Mouse (Mus musculus): ENCODE results near the gene Bmpr2. TPM values are rescaled to one million over a fixed set of nuclear protein-coding genes. Genes with fewer than 3 reads are reported as not detected.
"Not testable (repeated sequence)": the region's sequence is repeated elsewhere in the genome, so short reads cannot be mapped to it uniquely, and the experiment has no call there.

Gene Bmpr2
- 10 to 100 TPM; 50.0 to 63.1 (median 52.3) TPM for total RNA-seq (2022)

DNA sequence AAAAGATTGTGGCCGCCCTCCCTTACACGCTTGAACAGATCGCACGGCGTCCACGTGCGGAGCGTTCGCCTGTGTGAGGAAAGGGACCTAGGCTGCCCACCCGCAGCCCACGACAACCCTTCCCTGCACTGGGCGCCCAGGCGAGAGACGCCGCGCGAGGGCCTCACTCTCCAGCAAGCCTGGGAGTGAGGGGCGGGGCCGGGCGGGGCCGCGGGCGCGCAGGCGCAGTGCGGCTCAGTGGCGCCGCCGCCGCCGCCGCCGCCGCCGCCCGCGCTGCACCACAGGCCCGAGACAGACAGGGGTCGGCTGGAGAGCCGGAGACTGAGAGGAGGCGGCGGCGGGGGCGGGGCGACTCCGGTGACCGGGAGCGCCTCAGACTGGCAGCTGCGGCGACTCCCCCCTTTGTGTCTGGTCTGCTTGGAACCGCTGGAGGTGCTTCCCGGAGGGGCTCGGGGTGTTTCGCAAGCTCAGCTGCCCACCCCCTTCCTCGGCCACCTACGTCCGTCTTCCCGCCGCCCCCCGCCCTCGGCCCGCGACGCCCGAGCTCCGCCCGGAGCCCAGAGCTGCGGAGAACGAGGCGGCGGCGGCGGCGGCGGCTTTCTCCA is at the start of gene Bmpr2:
Gene Bmpr2 (plus strand): TSS at position 237 of the 605 bp plus-strand sequence.
- DNase-seq (ENCODE audit: low spot score in 2 of 2) = peak; percentile 80 to 88

DNA sequence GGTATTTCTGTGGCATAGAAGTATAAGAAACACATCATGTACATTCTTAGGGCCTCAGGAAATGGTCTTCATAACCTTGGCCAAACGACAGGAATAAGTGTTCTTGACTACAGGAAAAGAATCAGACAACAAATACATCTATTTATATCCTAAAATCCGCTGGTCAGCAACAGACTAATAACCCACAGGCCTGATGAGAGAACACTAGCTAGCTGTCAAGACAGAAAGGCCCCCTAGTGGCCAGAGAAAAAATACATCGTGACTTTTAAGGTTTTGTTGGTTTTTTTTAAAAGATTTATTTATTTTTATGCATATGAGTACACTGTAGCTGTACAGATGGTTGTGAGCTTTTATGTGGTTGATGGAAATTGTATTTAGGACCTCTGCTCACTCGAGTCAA is 43.3 kb upstream of the Bmpr2 start:
- no peak for DNase-seq (ENCODE audit: low spot score in 2 of 2)

DNA sequence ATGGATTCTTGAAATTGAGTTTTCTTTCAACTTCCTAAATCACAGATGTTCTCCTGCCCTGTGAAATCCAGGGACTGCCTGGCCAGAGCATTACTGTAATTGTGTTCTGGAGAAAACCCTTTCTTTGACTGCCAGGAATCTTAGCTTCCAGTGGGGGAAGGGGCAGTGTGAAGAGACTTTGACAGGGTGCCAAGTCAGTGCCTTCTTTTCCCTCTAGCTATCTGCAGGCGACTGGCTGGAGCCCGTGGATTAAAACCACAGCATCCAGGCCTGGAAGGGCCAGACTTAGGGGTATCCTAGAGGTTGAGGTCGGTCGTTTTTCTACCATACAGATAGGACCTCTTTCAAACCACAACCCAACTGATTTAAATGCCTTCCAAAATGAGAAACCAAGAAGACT is 37.5 kb upstream of the Bmpr2 start:
- no peak for DNase-seq (ENCODE audit: low spot score in 2 of 2)

DNA sequence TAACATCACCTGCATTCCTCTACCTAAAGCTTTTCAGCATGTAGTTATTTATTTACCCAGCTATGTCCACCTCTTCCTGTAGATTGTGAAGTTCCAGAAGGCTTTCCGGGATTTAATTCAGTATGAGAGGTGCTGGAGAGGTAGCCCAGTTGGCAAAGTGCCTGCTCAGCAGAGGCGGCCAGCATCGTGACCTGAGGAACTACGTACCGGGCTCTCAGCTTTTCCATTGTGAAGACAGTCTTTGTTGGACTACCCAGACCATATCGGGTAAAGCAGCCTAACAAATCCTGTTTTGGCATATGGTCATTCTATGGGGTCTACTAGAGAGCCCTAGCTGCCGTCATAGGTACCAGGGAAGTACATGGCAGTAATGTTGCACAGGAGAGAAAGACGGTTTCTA is 33.1 kb upstream of the Bmpr2 start:
- DNase-seq (ENCODE audit: low spot score in 2 of 2) = no peak

DNA sequence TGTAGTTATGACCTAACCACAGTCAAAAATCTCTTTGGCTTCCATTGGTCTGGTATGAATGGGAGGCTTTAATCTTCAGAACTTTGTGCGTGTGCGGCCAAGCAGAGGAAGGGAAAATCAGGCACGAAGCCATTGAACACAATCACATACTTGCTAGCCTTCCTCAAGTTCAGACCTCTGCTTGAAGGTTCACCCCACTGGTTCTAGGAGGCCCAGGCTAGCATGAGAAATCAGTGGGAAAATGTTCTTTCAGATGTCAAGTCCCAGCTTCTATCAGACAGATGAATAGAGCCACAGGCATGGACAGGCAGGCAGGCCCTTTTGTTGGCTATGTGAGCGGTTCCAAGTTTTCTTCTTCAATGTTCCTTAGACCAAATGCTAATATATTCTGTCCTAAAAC is 32.5 kb upstream of the Bmpr2 start:
- DNase-seq (ENCODE audit: low spot score in 2 of 2) = no peak

DNA sequence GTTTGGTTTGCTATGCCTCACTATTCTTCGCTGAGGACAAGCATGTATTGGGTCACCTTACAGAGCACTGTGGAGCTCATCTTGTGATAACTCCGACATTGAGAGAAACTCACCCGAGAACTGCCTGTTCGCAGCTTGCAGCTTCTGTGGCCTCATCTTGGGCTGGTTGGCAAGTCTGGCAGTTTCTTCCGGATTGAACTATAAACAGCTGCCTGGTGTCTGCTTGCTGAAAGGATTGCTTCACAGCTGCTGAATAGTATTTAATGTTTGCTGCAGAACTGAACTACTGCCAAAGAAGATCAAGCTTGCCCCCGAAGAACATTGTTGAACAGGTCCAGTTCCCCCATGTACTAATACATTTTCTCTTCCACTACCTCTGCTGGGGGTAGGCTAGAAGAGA is 29.1 kb upstream of the Bmpr2 start:
- no peak for DNase-seq (ENCODE audit: low spot score in 2 of 2)

DNA sequence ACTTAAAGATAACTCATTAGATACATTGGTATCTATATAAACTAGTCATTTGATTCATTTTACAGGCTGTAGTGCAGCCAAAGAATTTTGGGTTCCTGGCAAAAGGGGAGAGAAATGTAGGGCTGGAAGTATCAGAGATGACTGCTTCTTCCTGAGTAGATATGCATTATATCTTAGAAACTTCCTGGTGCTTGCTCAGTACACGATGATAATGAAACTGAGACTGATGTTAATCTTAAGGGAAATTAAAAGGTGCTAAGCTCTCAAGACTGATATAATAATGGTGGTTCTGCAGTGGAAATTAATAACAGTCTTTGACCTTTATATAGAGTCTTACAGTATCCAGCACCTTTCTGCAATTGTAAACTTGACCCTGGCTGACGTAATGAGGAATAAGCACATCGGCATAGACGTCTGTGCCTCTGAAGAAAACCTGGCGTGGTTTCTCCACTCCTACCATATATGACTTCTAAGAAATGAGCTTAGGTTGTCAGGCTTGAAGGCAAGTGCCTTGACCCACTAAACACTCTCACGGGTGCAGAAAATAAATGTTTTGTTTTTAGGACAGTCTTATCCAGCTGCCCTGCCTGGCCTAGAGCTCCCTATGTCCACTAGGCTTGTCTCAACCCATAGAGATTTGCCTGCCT is 24.3 kb upstream of the Bmpr2 start:
- DNase-seq (ENCODE audit: low spot score in 2 of 2) = no peak

DNA sequence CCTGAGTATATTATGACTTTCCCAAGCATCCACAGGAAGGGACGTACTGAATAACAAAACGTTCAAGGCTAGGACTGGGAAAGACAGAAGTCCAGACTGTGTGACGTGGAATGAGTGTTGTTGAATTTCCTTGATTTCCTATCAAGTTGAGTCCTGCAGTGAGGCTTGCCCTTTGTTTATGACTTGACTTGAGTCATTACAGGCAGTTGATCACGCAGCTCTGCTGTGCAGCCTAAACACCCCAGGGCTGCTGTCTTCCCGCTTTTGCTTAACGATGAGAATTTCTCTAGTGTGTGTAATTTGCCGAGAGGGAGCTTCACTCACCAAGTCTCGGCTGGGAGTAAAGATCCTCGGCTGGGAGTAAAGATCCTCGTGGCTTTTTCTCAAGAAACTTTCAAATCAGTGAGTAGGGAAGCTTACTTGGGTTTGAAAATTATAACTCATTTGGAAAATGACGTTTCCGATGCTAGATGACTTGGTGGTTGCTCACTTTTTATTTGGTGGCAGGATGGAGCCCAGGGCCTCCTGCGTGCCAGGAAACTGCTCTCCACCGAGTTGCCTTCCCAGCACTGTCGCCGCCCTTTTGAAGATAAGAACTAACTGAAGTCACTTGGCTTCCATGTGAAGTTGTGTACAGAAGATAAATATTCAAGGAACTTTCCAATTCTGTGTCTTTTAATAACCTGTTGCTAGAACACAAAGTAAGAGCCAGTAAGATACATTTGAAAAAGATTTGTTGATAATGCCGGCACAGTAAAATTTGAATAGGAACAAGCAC is 23.4 kb upstream of the Bmpr2 start:
- DNase-seq (ENCODE audit: low spot score in 2 of 2) = no peak

DNA sequence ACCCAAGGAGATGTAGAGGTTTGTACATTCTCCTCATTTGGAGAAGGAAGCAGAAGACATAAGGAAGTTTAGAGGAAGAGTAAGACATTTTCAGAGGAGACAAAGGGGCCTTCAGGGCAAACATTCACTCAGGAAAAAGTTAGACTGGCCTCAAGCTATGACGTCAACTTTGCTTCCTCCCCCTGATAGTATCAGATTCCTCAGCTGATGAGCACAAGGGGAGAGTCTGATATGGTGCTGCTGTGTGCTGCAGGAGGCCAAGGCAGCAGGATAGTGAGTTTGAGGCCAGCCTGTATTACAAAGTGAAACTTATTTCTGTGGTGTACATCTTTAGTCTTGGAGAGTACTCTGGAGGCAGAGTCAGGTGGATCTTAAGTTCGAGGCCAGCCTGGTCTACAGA is 14.2 kb upstream of the Bmpr2 start:
- no peak for DNase-seq (ENCODE audit: low spot score in 2 of 2)

DNA sequence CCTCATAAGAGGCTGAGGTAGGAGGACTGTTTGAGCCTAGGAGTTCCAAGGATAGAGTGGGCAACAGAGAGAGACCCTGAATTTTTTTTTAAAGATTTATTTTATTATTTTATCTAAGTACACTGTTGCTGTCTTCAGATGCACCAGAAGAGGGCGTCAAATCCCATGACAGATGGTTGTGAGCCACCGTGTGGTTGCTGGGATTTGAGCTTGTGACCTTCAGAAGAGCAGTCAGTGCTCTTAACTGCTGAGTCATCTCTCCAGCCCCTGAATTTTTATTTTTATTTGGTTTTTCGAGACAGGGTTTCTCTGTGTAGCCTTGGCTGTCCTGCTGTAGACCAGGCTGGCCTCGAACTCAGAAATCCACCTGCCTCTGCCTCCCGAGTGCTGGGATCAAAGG is 13.5 kb upstream of the Bmpr2 start:
- DNase-seq (ENCODE audit: low spot score in 2 of 2) = not testable (repeated sequence)

DNA sequence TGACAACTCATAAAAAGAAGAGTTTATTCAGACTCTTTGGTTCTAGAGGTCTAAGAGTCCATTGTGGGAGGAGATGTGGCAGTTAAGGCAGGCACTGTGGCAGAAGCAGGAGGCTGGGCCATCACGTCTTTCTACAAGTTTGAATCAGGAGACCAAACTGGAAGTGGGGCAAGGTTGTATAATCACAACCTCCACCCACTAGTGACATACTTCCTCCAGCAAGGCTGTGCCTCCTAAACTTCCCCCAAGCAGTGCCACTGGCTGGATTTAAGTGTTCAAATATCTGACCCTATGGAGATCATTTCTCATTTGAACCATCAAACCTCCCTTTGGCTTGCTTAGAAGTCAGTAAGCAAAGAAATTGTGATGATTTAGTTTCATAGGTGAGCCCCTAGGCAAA is 7.9 kb upstream of the Bmpr2 start:
- DNase-seq (ENCODE audit: low spot score in 2 of 2) = no peak

DNA sequence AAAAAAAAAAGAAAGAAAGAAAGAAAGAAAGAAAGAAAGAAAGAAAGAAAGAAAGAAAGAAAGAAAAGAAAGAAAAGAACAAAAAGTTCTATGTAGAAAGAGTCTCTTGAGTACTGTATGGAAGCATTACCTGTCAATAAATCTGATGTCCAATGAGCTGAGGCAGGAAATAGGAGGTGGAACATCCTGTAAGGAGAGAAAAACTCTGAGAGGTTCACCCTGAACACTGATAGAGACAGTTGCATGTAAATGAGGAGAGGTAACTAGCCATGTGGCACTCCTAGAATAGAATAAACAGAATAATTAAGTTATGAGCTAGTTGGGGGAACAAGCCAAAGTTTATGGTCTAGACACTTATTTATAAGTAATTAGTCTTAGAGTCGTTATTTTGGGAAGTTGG is 4.9 kb upstream of the Bmpr2 start:
- DNase-seq (ENCODE audit: low spot score in 2 of 2) = no peak

DNA sequence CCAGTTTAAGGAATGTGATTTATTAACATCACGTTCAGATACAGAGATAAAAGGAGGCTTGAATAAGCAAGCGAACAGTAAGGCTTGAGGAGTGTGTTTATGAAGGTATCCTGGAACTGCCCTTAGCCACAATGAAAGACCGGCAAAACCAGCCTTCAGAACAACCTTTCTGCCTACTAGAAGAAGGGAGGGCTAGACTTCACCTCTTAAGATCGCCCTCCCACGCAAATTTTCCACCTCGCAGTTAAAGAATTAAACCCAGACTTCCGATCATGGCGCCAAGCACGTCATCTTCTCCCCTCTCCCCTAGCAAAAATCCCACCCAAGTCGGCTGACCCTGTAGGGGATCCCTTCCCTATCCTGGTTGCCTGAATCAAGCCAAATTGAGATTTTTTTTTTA is 992 bp upstream of the Bmpr2 start:
- DNase-seq (ENCODE audit: low spot score in 2 of 2) = peak in 1 of 2 experiments; percentile 5

DNA sequence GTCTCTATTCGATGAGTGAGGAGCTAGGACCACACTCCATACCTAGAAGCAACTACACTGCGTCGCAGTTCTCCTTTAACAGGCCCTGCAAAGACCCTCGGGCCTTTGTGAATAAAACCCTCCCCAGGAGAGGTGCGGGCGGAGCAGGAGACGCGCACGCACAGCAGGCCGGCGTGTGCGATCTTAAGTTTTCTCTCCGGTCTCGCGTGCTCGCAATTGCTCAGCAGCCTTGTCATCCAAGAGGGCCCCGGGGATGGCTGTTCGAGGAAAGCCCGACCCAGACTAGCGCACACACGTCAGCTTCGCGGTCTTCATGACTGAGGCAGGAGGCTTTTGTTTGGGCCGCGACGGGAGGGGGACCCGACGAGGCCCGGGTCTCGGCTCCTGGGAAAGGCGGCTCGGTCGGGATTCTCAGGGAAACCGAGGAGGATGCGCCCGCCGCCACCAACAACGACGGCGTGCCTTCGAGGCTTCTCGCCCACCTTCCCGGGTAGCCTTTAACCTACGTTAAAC is 493 bp upstream of the Bmpr2 start:
- DNase-seq (ENCODE audit: low spot score in 2 of 2) = peak; percentile 10 to 32

DNA sequence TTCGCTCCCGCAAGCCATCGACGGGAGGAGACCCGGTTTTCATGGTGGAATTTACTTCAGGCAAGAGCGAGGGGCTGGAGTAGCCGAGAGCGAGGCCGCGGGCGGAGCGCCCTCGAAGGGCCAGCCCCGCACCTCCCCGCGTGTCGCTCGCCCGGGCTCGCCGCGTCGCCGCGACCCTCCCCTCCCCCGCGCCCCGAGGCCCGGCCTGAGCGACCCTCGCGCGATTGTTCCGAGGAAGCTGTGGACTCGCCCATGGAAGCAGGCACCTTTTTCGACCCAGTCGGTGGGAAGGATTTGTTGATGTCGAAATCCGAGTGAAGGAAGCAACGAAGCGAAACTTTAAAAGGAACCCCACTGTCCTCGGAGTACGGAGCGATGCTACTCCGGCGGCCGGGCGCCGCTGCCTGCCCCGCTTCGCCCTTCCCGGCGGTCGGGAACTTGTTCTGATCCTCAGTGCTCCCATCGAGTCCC is 616 bp downstream of the Bmpr2 start:
- peak; percentile 22 to 32 for DNase-seq (ENCODE audit: low spot score in 2 of 2)

DNA sequence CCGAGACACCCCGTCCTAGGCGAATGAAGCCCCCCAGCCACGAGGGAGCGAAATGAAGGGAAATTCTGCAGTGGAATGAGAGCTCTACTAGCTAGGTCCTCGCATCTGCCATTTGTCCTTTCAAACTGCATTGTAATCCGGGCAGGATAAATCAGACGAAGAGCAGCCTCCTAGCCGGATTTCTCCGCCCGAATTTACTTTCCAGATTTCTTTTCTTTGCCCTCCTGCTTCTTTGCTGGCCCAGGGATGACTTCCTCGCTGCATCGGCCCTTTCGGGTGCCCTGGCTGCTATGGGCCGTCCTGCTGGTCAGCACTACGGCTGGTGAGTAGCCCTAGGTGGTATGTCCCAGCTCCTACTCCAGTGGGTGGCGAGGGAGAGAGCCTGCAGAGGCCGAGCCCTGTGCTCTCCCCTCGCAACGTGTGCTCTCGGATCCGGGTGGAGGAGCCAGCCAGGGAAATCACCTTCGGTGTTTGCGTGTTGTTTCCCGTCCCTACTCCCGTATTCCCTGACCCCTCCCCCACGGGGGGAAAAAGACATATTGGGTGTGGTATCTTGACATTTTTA is 1.3 kb downstream of the Bmpr2 start:
- peak; percentile 33 to 45 for DNase-seq (ENCODE audit: low spot score in 2 of 2)

DNA sequence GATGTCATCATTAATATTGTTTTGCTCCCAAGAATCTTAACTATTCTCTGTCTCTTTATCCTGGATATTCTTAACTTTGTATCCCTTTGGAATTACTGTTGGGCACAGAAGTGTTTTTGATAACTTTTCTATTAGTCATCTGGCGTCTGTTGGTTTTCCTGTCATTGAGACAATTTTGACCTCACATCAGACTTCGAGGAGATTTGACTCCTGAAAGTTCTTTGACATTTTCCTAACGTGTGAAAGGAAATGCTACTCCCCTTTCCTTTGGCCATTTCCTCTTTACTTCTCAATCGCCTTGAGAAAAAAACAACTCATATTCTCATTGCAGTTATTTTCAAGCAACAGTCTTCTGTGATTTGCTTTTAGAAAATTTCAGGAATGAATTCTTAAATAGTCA is 2.1 kb downstream of the Bmpr2 start:
- DNase-seq (ENCODE audit: low spot score in 2 of 2) = no peak

DNA sequence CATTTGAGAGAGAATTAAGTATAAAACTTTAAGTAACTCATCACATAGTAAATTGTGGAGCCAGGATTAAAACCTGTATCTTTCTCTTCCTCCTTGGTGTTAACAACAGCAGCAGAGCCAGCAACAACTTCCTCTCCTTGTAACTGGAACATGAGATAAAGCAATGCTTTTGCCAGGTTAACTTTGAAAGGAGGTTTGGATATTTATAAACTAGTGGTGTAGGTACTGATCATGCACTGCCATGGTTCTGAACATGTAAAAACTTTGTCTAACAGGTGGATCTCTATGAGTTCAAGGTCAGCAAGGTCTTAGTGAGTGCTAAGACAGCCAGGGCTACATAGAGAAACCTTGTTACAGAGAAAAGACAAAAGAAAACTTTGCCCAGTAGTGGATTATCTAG is 3.4 kb downstream of the Bmpr2 start:
- no peak for DNase-seq (ENCODE audit: low spot score in 2 of 2)

DNA sequence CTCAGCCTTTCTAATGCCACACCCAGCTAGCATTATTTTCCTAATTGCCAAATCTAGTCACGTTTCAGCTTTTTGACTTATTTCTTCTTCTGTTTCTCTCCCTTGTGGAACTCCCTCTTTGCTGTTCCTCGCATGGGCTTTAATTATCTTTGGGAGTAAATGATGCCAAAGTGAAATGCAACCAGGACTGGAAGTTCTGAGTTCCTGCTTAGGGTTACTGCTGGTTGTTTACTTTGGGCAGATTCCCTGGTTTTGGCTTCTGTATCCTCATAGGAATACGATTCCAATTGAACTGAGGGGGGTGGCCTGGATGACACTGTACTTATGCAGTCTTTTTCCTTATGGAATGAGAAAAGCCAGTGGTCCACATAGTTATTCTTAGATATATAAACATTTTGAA is 8.7 kb downstream of the Bmpr2 start:
- no peak for DNase-seq (ENCODE audit: low spot score in 2 of 2)

DNA sequence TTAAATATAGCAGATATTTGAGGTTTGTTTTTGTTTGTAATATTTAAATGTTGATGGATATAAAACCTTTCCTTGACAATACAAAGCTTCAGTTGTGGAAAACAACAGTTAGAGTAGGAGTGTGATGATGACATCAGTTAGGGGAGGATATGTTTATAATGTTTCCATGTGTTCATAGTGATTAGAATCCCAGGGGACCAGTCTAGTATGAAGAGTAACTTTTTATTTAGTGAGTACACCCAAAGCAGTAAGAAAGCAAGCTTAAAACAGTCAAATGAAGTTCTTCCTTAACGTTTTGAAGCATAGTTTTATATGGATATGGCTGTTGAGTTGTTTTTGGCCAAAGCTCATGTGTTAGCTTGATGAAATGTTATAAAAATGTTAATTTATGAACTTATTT is 17.9 kb downstream of the Bmpr2 start:
- no peak for DNase-seq (ENCODE audit: low spot score in 2 of 2)

DNA sequence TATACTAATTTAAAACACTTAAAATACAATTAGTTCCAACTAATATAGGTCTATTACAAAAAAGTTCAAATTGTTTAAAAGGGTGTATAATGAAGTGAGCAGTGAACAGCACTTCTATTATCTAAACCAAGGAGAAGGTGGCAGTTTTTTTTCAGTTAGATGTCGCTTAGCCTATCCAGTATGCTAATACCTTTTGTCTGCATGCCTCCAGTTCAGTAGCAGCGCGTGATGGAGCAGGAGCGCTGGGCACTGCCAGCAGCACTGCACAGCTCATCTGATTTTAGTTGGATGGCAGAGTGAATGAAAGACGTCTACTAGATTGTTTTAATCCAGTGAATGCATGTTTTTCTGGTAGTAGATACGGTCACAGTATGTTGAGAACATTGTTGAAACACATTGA is 25.8 kb downstream of the Bmpr2 start:
- DNase-seq (ENCODE audit: low spot score in 2 of 2) = no peak

DNA sequence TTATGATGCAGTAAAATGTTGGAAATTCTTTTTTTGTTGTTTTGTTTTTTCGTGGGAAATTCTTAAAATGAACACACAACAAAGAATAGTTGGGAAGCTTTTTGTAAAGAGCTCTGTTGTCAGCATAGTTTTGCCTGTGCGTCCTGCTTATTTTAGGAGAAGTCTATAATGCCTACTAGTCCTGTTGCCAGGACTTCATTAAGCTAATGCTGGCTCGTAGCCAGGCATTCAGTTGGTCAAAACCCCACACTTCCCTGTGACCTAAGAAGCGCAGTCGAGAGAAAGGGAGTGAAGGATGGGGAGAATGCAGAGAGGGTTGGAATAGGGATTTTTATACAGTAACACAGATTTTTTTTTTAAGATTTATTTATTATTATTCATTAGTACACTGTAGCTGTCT is 26.5 kb downstream of the Bmpr2 start:
- no peak for DNase-seq (ENCODE audit: low spot score in 2 of 2)

Measured in gastrocnemius, adult 8-10 months (tissue).